Mouse (Mus musculus) liver, adult 2 months (tissue): Measurements from ENCODE around the gene Tsacc. TPM values are rescaled to one million over a fixed set of nuclear protein-coding genes. Genes with fewer than 3 reads are reported as not detected.

Source experiments
- DNase-seq: peaks from one replicate; pipeline ENCODE4 v3.0.0-alpha.2; 2011; ENCODE audit warnings: low read depth, low spot score; ENCODE audit errors: extremely low read depth
- H3K27ac ChIP-seq: fragments of 200-500 bp; replicated peaks from 2 replicates; pipeline ENCODE4 v1.5.1; 2012; ENCODE audit warnings: low read depth, mild to moderate bottlenecking, control low read depth, inconsistent platforms, low read length; ENCODE audit not compliant: insufficient read depth
- H3K27me3 ChIP-seq: fragments of 200-500 bp; 2 replicates; pipeline ENCODE4 v1.6.1; 2012; ENCODE audit warnings: mild to moderate bottlenecking, moderate library complexity, low read length, inconsistent platforms; ENCODE audit not compliant: control insufficient read depth, insufficient read depth
- H3K36me3 ChIP-seq: fragments of 200-500 bp; 2 replicates; pipeline ENCODE4 v1.6.1; 2012; ENCODE audit warnings: low read length, inconsistent platforms; ENCODE audit not compliant: control insufficient read depth, insufficient read depth
- H3K4me1 ChIP-seq: fragments of 200-500 bp; 2 replicates; pipeline ENCODE4 v1.6.1; 2011; ENCODE audit warnings: low read length; ENCODE audit not compliant: control insufficient read depth, insufficient read depth
- H3K4me3 ChIP-seq: fragments of 200-500 bp; 2 replicates; pipeline ENCODE4 v1.5.1; 2011; ENCODE audit warnings: low read depth, mild to moderate bottlenecking, control low read depth, low read length, moderate library complexity; ENCODE audit not compliant: insufficient read depth
- H3K79me2 ChIP-seq: fragments of 200-500 bp; 2 replicates; pipeline ENCODE4 v1.6.1; 2012; ENCODE audit warnings: inconsistent platforms, mild to moderate bottlenecking, low read length, moderate library complexity; ENCODE audit not compliant: control insufficient read depth, insufficient read depth
- H3K9ac ChIP-seq: fragments of 200-500 bp; 2 replicates; pipeline ENCODE4 v1.6.1; 2012; ENCODE audit warnings: low read depth, mild to moderate bottlenecking, control low read depth, inconsistent platforms, low read length
- CTCF ChIP-seq: fragments of 200-500 bp; IDR thresholded peaks from 2 replicates; pipeline ENCODE4 v1.5.1; 2011; ENCODE audit warnings: low read depth, low read length, control low read depth
- POLR2A ChIP-seq: fragments of 200-500 bp; IDR thresholded peaks from 2 replicates; pipeline ENCODE4 v1.6.1; 2011; ENCODE audit warnings: low read length, control low read depth; ENCODE audit not compliant: insufficient read depth; ENCODE audit errors: extremely low read depth
- WGBS: fragments of 180-500 bp; shearing (Covaris S2); methylation state at CpG from one replicate; pipeline ENCODE4 v1.1.7; 2018; 5-methylcytosine and 5-hydroxymethylcytosine counted together
- polyA plus RNA-seq: library from polyadenylated mRNA; depleted of rRNA; stranded (reverse); fragments of >200 nt; gene quantifications from 2 replicates; pipeline ENCODE4 v1.2.3, GENCODE M21; 2012; rRNA removed
- total RNA-seq: library from RNA; depleted of rRNA; stranded (reverse); fragments of >200 nt; gene quantifications from 2 replicates; pipeline ENCODE4 v1.2.3, GENCODE M21; 2014; rRNA removed

Gene Tsacc
- total and polyA plus RNA-seq, 2 experiments = 3.4 to 4.3 TPM

GRCm38 (mm10) chr3:88232851-88233649, 63.7 kb downstream of the Tsacc start:
- no peak overlapping the region for H3K4me3 ChIP-seq
- no peak for DNase-seq
- H3K27me3 ChIP-seq = peaks cover 2% of the 10 kb centered on the region; the same call in 1 of the 2 replicates
- no peak overlapping the region for H3K27ac ChIP-seq
- H3K9ac ChIP-seq = no peak overlapping the region
- H3K36me3 ChIP-seq = no peaks in the 10 kb centered on the region
- TF ChIP-seq CTCF (no peak), POLR2A (no peak)
- WGBS = 47% methylated on average over 7 of the region's 7 CpGs
- H3K79me2 ChIP-seq = no peaks in the 10 kb centered on the region
- H3K4me1 ChIP-seq = no peaks in the 10 kb centered on the region

Other genes with a start within 250 kb of the Tsacc start
- gene Naxe, start 238.5 kb downstream of the Tsacc start, total RNA-seq = 99.6 and 105 TPM in 2 replicates
- 84.1 and 94.0 TPM in 2 replicates for gene Naxe, start 238.5 kb downstream of the Tsacc start, polyA plus RNA-seq
- gene Ttc24, start 218.7 kb downstream of the Tsacc start, total RNA-seq = not detected in 2 replicates
- gene Ttc24, start 218.7 kb downstream of the Tsacc start, polyA plus RNA-seq = not detected in 2 replicates
- 0.18 and 0.40 TPM in 2 replicates for gene Iqgap3, start 215.0 kb downstream of the Tsacc start, total RNA-seq
- 0.16 and 0.27 TPM in 2 replicates for gene Iqgap3, start 215.0 kb downstream of the Tsacc start, polyA plus RNA-seq
- 3.7 and 6.2 TPM in 2 replicates for gene Mef2d, start 154.6 kb downstream of the Tsacc start, total RNA-seq
- 17.7 and 22.2 TPM in 2 replicates for gene Mef2d, start 154.6 kb downstream of the Tsacc start, polyA plus RNA-seq
- 11.9 and 24.6 TPM in 2 replicates for gene Rhbg, start 42.3 kb downstream of the Tsacc start, total RNA-seq
- gene Rhbg, start 42.3 kb downstream of the Tsacc start, polyA plus RNA-seq = 30.5 and 50.3 TPM in 2 replicates
- not detected in 2 replicates for gene Gm38392, start 9.8 kb downstream of the Tsacc start, total RNA-seq
- gene Gm38392, start 9.8 kb downstream of the Tsacc start, polyA plus RNA-seq = not detected in 2 replicates
- 104 and 130 TPM in 2 replicates for gene Cct3, start 117 bp upstream of the Tsacc start, total RNA-seq
- 78.2 and 79.7 TPM in 2 replicates for gene Cct3, start 117 bp upstream of the Tsacc start, polyA plus RNA-seq
- 17.8 and 26.6 TPM in 2 replicates for gene Glmp, start 28.0 kb upstream of the Tsacc start, total RNA-seq
- gene Glmp, start 28.0 kb upstream of the Tsacc start, polyA plus RNA-seq = 136 and 154 TPM in 2 replicates
- gene Tmem79, start 39.1 kb upstream of the Tsacc start, total RNA-seq = 1.1 and 1.7 TPM in 2 replicates
- 2.5 and 2.9 TPM in 2 replicates for gene Tmem79, start 39.1 kb upstream of the Tsacc start, polyA plus RNA-seq
- gene Smg5, start 39.3 kb upstream of the Tsacc start, total RNA-seq = 14.1 and 16.6 TPM in 2 replicates
- gene Smg5, start 39.3 kb upstream of the Tsacc start, polyA plus RNA-seq = 22.6 and 36.6 TPM in 2 replicates
- not detected in 2 replicates for gene Paqr6, start 67.6 kb upstream of the Tsacc start, total RNA-seq
- gene Paqr6, start 67.6 kb upstream of the Tsacc start, polyA plus RNA-seq = 0.56 and 0.66 TPM in 2 replicates
- 0.34 and 0.74 TPM in 2 replicates for gene Bglap3, start 75.7 kb upstream of the Tsacc start, total RNA-seq
- gene Bglap3, start 75.7 kb upstream of the Tsacc start, polyA plus RNA-seq = 0.11 and 2.0 TPM in 2 replicates
- not detected in 2 replicates for gene Bglap2, start 81.7 kb upstream of the Tsacc start, total RNA-seq
- not detected in 2 replicates for gene Bglap2, start 81.7 kb upstream of the Tsacc start, polyA plus RNA-seq
- not detected in 2 replicates for gene Bglap, start 87.5 kb upstream of the Tsacc start, total RNA-seq
- not detected in 2 replicates for gene Bglap, start 87.5 kb upstream of the Tsacc start, polyA plus RNA-seq
- 12.9 and 16.5 TPM in 2 replicates for gene Pmf1, start 113.3 kb upstream of the Tsacc start, total RNA-seq
- 59.0 and 68.1 TPM in 2 replicates for gene Pmf1, start 113.3 kb upstream of the Tsacc start, polyA plus RNA-seq
- 26.1 and 28.1 TPM in 2 replicates for gene Slc25a44, start 128.1 kb upstream of the Tsacc start, total RNA-seq
- 57.0 and 60.9 TPM in 2 replicates for gene Slc25a44, start 128.1 kb upstream of the Tsacc start, polyA plus RNA-seq
- 23.4 and 37.9 TPM in 2 replicates for gene Sema4a, start 164.2 kb upstream of the Tsacc start, total RNA-seq
- 109 and 117 TPM in 2 replicates for gene Sema4a, start 164.2 kb upstream of the Tsacc start, polyA plus RNA-seq
- 28.2 and 38.5 TPM in 2 replicates for gene Lmna, start 213.0 kb upstream of the Tsacc start, total RNA-seq
- gene Lmna, start 213.0 kb upstream of the Tsacc start, polyA plus RNA-seq = 41.0 and 44.7 TPM in 2 replicates
- gene Mex3a, start 235.4 kb upstream of the Tsacc start, total RNA-seq = under 0.01 TPM in 2 replicates
- 0.02 and 0.04 TPM in 2 replicates for gene Mex3a, start 235.4 kb upstream of the Tsacc start, polyA plus RNA-seq